8 mouse cellular contexts compared by ENCODE assay signal in the genomic region with DNA sequence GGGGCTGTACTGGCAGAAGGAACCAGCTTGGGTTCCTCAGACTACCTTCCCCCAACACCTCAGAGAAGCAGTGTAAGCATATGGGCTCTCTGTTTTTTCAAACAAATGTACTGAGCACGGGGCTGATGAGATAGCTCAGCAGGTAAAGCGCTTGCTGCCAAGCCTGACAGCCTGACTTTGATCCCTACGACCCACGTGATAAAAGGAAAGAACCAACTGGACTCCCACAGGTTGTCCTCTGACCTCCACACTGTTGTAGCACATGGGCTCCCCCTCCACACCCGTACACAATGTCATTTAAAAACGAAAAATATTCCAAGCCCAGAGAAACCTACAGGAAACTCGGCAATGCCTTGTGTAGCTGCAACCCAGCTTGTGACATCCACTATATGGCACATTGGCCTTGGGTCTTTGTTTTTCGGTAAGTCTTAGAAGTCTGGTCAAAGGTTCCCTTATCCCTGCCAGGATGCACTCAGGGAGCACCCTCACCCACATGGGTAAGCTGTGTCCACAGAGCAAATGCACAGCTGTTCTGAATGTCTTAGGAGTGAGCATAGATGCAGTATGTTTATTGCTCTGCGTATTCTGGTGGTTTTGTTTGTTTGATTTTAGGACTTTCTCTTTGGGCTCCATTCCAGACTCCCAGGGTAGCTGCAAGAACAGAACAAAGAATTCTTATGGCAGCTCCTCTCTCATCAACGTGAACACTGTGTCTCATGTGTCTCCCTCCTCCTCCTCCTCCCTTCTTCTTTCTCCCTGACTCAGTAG. TPM values are rescaled to one million over a fixed set of nuclear protein-coding genes. Genes with fewer than 3 reads are reported as not detected.
DNase-seq lines count a peak whose midpoint lies in the region.

No protein-coding gene starts in this region.

- DNase-seq in left cerebral cortex, postnatal 4 days, result peak; percentile 60
- no peak for DNase-seq in left cerebral cortex, postnatal 36 days (ENCODE audit: low spot score in 2 of 2)
- peak; percentile 45 for DNase-seq in adipocyte (ENCODE audit: low spot score)
- DNase-seq in cerebellum, adult 18-20 months, result peak; percentile 40 to 50
- peak; percentile 85 for DNase-seq in kidney, adult 9 months
- DNase-seq in retina, embryonic 14.5 days (ENCODE audit: low spot score), result no peak
- DNase-seq in adrenal gland, postnatal 25 days, result no peak
- DNase-seq in urinary bladder, adult 2 months (ENCODE audit: low spot score), result no peak

- intact Hi-C loops in left cerebral cortex, postnatal 4 days (cut with DNase I), result no loop called here
- intact Hi-C loops in left cerebral cortex, postnatal 36 days (cut with DNase I), result loop anchor here (5.0 kb wide), 1 partner anchor 53 kb away; no protein-coding TSS in a partner anchor

RNA-seq across cellular contexts. Expression of a gene that starts 22.4 kb away (rescaled TPM):
- total RNA-seq in left cerebral cortex, postnatal 4 days (2021), result 1 to 10 TPM; 4.0 to 4.5 TPM
- 1 to 10 TPM; 3.5 to 4.4 TPM for total RNA-seq in left cerebral cortex, postnatal 36 days (2021)
- 12.4 and 13.3 TPM in 2 replicates for total RNA-seq in adrenal gland, postnatal 25 days (2021)
- 2.1 and 5.5 TPM in 2 replicates for polyA plus RNA-seq in urinary bladder, adult 2 months (2012; rRNA removed)

Comparison
In these comparisons a context has a peak if more than half of its experiments do, and no peak if none do; other contexts are left out.
1. DNase-seq: peak in left cerebral cortex, postnatal 4 days (single experiment), adipocyte (single experiment), cerebellum, adult 18-20 months (2 of 2) and kidney, adult 9 months (single experiment); none in left cerebral cortex, postnatal 36 days (0 of 2), retina, embryonic 14.5 days (single experiment), adrenal gland, postnatal 25 days (single experiment) and urinary bladder, adult 2 months (single experiment).